Mouse (Mus musculus): ENCODE results near the gene Idh2.

GRCm38 (mm10) chr7:80098389-80098976 lies 16.7 kb downstream of the Idh2 start:
- TF ChIP-seq POLR2A (IDR thresholded peaks at IDR 0.05; ENCODE audit: borderline replicate concordance, low read depth, low read length) (no peak), CTCF (IDR thresholded peaks at IDR 0.05; ENCODE audit: low read depth, low read length) (no peak)
